In the genomic region with DNA sequence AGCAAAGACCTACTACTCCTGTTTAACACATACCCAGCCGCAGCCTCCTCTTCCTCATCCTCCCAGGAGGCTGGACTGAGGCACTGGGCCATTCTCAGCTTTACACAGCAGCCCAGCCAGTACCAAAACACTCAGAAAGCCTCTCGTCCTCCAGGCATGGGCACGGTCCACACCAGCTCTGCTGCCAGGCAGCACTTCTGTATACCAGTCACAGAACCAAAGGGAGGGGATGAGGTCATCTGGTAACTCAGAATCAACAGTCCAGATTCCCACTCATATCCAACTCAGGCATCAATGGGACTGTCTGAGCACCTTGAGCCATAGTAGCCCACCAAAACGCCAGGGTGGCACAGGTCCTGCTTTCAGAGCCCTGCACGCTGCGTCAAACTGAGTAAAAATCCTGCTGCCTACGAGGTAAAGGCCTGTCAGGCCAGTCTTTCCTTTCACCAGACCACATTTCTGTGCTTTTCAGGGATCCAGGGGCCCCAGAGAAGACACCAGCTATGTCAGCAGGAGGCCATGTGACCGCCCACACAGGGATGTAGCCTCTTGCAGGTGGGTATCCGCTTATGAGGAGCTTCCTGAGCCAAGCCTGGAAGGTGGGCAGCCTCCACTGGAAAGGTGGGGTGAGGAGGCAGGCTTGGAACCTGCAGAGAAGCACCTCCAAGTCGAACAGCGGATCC, we compare ENCODE assay signal across 22 mouse cellular contexts. TPM values are rescaled to one million over a fixed set of nuclear protein-coding genes. Genes with fewer than 3 reads are reported as not detected.
DNase-seq lines count a peak whose midpoint lies in the region; ATAC-seq and TF ChIP-seq lines count a peak whose summit lies in the region.
"Had no signal": no experiment of that assay in that cellular context is flagged by ENCODE, and none has a peak within 500 bp of the region (broad histone marks: within the 10 kb centered on the region; RNA-seq: fewer than 3 reads in every experiment).

No protein-coding gene starts in this region.

- H3K79me2 ChIP-seq in liver, adult 2 months (ENCODE audit: control insufficient read depth, insufficient read depth, low read length), result peaks cover 12% of the 10 kb centered on the region; the same call in 1 of the 2 replicates

- H3K27me3 ChIP-seq in liver, adult 2 months (ENCODE audit: control insufficient read depth, insufficient read depth, low read length), result no peaks in the 10 kb centered on the region
- no peaks in the 10 kb centered on the region for H3K27me3 ChIP-seq in E14TG2a.4 (ENCODE audit: insufficient read depth, low read length)
- H3K27me3 ChIP-seq in liver, embryonic 12.5 days (replicated peaks), result no peaks in the 10 kb centered on the region
- H3K27me3 ChIP-seq: embryonic facial prominence, embryonic 15.5 days; forebrain, embryonic 12.5 days; limb, embryonic 13.5 days; neural tube, embryonic 15.5 days; Patski had no signal

- no peaks in the 10 kb centered on the region for H3K9me3 ChIP-seq in E14TG2a.4 (ENCODE audit: low read length)
- no peaks in the 10 kb centered on the region for H3K9me3 ChIP-seq in liver, embryonic 12.5 days (replicated peaks)
- H3K9me3 ChIP-seq: embryonic facial prominence, embryonic 15.5 days; forebrain, embryonic 12.5 days; limb, embryonic 13.5 days; neural tube, embryonic 15.5 days had no signal

- no peak overlapping the region; the same call in none of the 2 replicates for H3K27ac ChIP-seq in liver, adult 2 months (replicated peaks; ENCODE audit: insufficient read depth, low read depth, low read length)
- H3K27ac ChIP-seq in liver, embryonic 12.5 days, result peak overlapping the region; percentile 96
- H3K27ac ChIP-seq: embryonic facial prominence, embryonic 15.5 days; forebrain, embryonic 12.5 days; kidney, postnatal 0 days; limb, embryonic 13.5 days; neural tube, embryonic 15.5 days had no signal

- H3K4me1 ChIP-seq in liver, adult 2 months (ENCODE audit: control insufficient read depth, insufficient read depth, low read length), result peaks cover 38% of the 10 kb centered on the region
- H3K4me1 ChIP-seq in E14TG2a.4 (replicated peaks; ENCODE audit: low read depth, low read length), result peaks cover 85% of the 10 kb centered on the region
- H3K4me1 ChIP-seq in liver, embryonic 12.5 days, result peaks cover 87% of the 10 kb centered on the region

- intact Hi-C loops in heart, postnatal 36 days (cut with DNase I), result loop anchor here (5.0 kb wide), 1 partner anchor 45 kb away; the partner anchor contains the start of gene Aspscr1

- no peak for ATAC-seq in liver, embryonic 12.5 days
- ATAC-seq: intestine, embryonic 16.5 days; Patski had no signal

- WGBS in liver, adult 2 months, result 75% methylated on average over 11 of the region's 11 CpGs
- WGBS in liver, embryonic 12.5 days (ENCODE audit: insufficient replicate concordance), result 83% methylated on average over 11 of the region's 11 CpGs

- no peak for TF ChIP-seq CTCF in liver, adult 2 months (IDR thresholded peaks at IDR 0.05; ENCODE audit: low read depth, low read length)
- TF ChIP-seq CTCF in E14TG2a.4 (conservative IDR thresholded peaks at IDR 0.05; ENCODE audit: low read length), result no peak

- TF ChIP-seq POLR2A in liver, adult 2 months (IDR thresholded peaks at IDR 0.05; ENCODE audit: extremely low read depth, insufficient read depth, low read length), result no peak

- peaks cover 14% of the 10 kb centered on the region; the same call in 1 of the 2 replicates for H3K36me3 ChIP-seq in liver, adult 2 months (ENCODE audit: control insufficient read depth, insufficient read depth, low read length)
- H3K36me3 ChIP-seq in E14TG2a.4 (ENCODE audit: insufficient read depth, low read length), result peaks cover 73% of the 10 kb centered on the region
- peaks cover 54% of the 10 kb centered on the region for H3K36me3 ChIP-seq in liver, embryonic 12.5 days

- no peak overlapping the region for H3K4me3 ChIP-seq in liver, adult 2 months (ENCODE audit: insufficient read depth, low read depth, low read length)
- peak overlapping the region; percentile 37; the same call in 1 of the 2 replicates for H3K4me3 ChIP-seq in E14TG2a.4 (replicated peaks; ENCODE audit: low read length)
- 0 out of 2 replicates have a peak overlapping the region, but pooled peaks have one; percentile 4 for H3K4me3 ChIP-seq in liver, embryonic 12.5 days
- H3K4me3 ChIP-seq: embryonic facial prominence, embryonic 15.5 days; forebrain, embryonic 12.5 days; limb, embryonic 13.5 days; myocyte; neural tube, embryonic 15.5 days had no signal

- H3K9ac ChIP-seq in liver, adult 2 months (ENCODE audit: low read depth, low read length), result peak overlapping the region; percentile 48; the same call in 1 of the 2 replicates
- H3K9ac ChIP-seq in liver, embryonic 12.5 days, result peak overlapping the region; percentile 32
- H3K9ac ChIP-seq: embryonic facial prominence, embryonic 15.5 days; forebrain, embryonic 12.5 days; limb, embryonic 13.5 days; neural tube, embryonic 15.5 days had no signal

- DNase-seq in heart, adult 11 months, result peak; percentile 91
- no peak for DNase-seq in heart, postnatal 36 days
- no peak for DNase-seq in liver, adult 2 months (ENCODE audit: extremely low read depth, low read depth, low spot score)
- no peak for DNase-seq in liver
- DNase-seq in urinary bladder, postnatal 14 days (ENCODE audit: low spot score), result no peak
- no peak for DNase-seq in lung, postnatal 25 days (ENCODE audit: low spot score)
- DNase-seq: adrenal gland, postnatal 36 days; cerebellum, postnatal 10 days; gastrocnemius, postnatal 10 days; right cerebral cortex, postnatal 4 days had no signal

- peak overlapping the region; percentile 76 for H3K4me2 ChIP-seq in liver, embryonic 12.5 days
- H3K4me2 ChIP-seq: embryonic facial prominence, embryonic 15.5 days; forebrain, embryonic 12.5 days; limb, embryonic 13.5 days; neural tube, embryonic 15.5 days had no signal

RNA-seq across cellular contexts. Expression of gene Sirt7, which starts 1.9 kb away (rescaled TPM):
- 10 to 100 TPM; 10.0 to 10.1 TPM for total RNA-seq in heart, postnatal 36 days (2021)
- 31.1 and 36.3 TPM in 2 replicates for total RNA-seq in liver, adult 2 months (2014; rRNA removed)
- 69.7 and 72.1 TPM in 2 replicates for polyA plus RNA-seq in liver, adult 2 months (2012; rRNA removed)
- 43.1 and 45.3 TPM in 2 replicates for polyA plus RNA-seq in liver, embryonic 12.5 days (2016; fragmentation: Nextera tagmentation; extraction: Ambion mirVana)

RNA-seq across cellular contexts. Expression of gene Mafg, which starts 6.5 kb away (rescaled TPM):
- total RNA-seq in heart, postnatal 36 days (2021), result 10 to 100 TPM; 39.3 to 43.8 TPM
- 41.9 and 44.2 TPM in 2 replicates for total RNA-seq in liver, adult 2 months (2014; rRNA removed)
- polyA plus RNA-seq in liver, adult 2 months (2012; rRNA removed), result 60.5 and 64.2 TPM in 2 replicates
- 53.4 and 58.3 TPM in 2 replicates for polyA plus RNA-seq in liver, embryonic 12.5 days (2016; fragmentation: Nextera tagmentation; extraction: Ambion mirVana)

RNA-seq across cellular contexts. Expression of gene Pcyt2, which starts 9.2 kb away (rescaled TPM):
- 10 to 100 TPM; 48.2 to 54.6 TPM for total RNA-seq in heart, postnatal 36 days (2021)
- total RNA-seq in liver, adult 2 months (2014; rRNA removed), result 494 and 540 TPM in 2 replicates
- polyA plus RNA-seq in liver, adult 2 months (2012; rRNA removed), result 1,294 and 1,652 TPM in 2 replicates
- polyA plus RNA-seq in liver, embryonic 12.5 days (2016; fragmentation: Nextera tagmentation; extraction: Ambion mirVana), result 135 and 142 TPM in 2 replicates

RNA-seq across cellular contexts. Expression of gene Pycr1, which starts 16.6 kb away (rescaled TPM):
- total RNA-seq in heart, postnatal 36 days (2021), result 1 to 10 TPM; 1.2 to 1.3 TPM
- 0.47 and 2.6 TPM in 2 replicates for total RNA-seq in liver, adult 2 months (2014; rRNA removed)
- polyA plus RNA-seq in liver, adult 2 months (2012; rRNA removed), result 0.25 and 0.61 TPM in 2 replicates
- polyA plus RNA-seq in liver, embryonic 12.5 days (2016; fragmentation: Nextera tagmentation; extraction: Ambion mirVana), result 11.0 and 11.3 TPM in 2 replicates

RNA-seq across cellular contexts. Expression of gene Npb, which starts 18.6 kb away (rescaled TPM):
- total RNA-seq in heart, postnatal 36 days (2021), result not detected
- not detected in 2 replicates for total RNA-seq in liver, adult 2 months (2014; rRNA removed)
- polyA plus RNA-seq in liver, adult 2 months (2012; rRNA removed), result 2.0 and 2.7 TPM in 2 replicates
- polyA plus RNA-seq in liver, embryonic 12.5 days (2016; fragmentation: Nextera tagmentation; extraction: Ambion mirVana), result 5.0 and 6.6 TPM in 2 replicates
- total RNA-seq: gastrocnemius, postnatal 10 days had no signal
- polyA plus RNA-seq: activated CD4-positive, CD25-positive, alpha-beta regulatory T cell, adult 4 months; hindbrain, embryonic 11.5 days had no signal
